Mouse (Mus musculus) heart, postnatal 0 days (tissue): ENCODE data around the gene Kif28.

ENCODE experiments used
- CTCF ChIP-seq: IDR thresholded peaks from 2 replicates; pipeline ENCODE4 v1.5.1; 2016; ENCODE audit warnings: antibody characterized with exemption, control low read depth, low read depth
- EP300 ChIP-seq: IDR thresholded peaks from 2 replicates; pipeline ENCODE4 v1.6.1; 2016; ENCODE audit warnings: antibody characterized with exemption, low read depth

- TF ChIP-seq CTCF: no peak
- TF ChIP-seq EP300: no peak
These were observed 15.5 kb upstream of the Kif28 start for GRCm38 (mm10) chr1:179760553-179760952.
